Mouse (Mus musculus) small intestine, adult 2 months (tissue): ENCODE results near the gene Rgs8. TPM values are rescaled to one million over a fixed set of nuclear protein-coding genes. Genes with fewer than 3 reads are reported as not detected.

Experiments
- H3K27ac ChIP-seq: fragments of 200-500 bp; 2 replicates; pipeline ENCODE4 v1.5.1; 2012; ENCODE audit warnings: low read depth, low read length, control low read depth, inconsistent platforms; ENCODE audit not compliant: insufficient read depth
- H3K27me3 ChIP-seq: fragments of 200-500 bp; 2 replicates; pipeline ENCODE4 v1.6.1; 2012; ENCODE audit warnings: mild to moderate bottlenecking, moderate library complexity, low read length, inconsistent platforms; ENCODE audit not compliant: control insufficient read depth, insufficient read depth
- H3K36me3 ChIP-seq: fragments of 200-500 bp; 2 replicates; pipeline ENCODE4 v1.6.1; 2012; ENCODE audit warnings: mild to moderate bottlenecking, low read length, control low read depth, inconsistent platforms; ENCODE audit not compliant: control insufficient read depth, insufficient read depth
- H3K4me1 ChIP-seq: fragments of 200-500 bp; 2 replicates; pipeline ENCODE4 v1.6.1; 2012; ENCODE audit warnings: low read length, inconsistent platforms, mixed read lengths; ENCODE audit not compliant: control insufficient read depth, insufficient read depth, insufficient read length
- H3K4me3 ChIP-seq: fragments of 200-500 bp; 2 replicates; pipeline ENCODE4 v1.5.1; 2012; ENCODE audit warnings: low read depth, mild to moderate bottlenecking, control low read depth, inconsistent platforms, low read length, moderate library complexity
- CTCF ChIP-seq: fragments of 200-500 bp; IDR thresholded peaks from 2 replicates; pipeline ENCODE4 v1.5.1; 2012; ENCODE audit warnings: low read depth, mild to moderate bottlenecking, control low read depth, inconsistent platforms, low read length, moderate library complexity, mixed read lengths; ENCODE audit not compliant: insufficient replicate concordance, insufficient read length; ENCODE audit errors: extremely low read depth
- POLR2A ChIP-seq: fragments of 200-500 bp; IDR thresholded peaks from 2 replicates; pipeline ENCODE4 v1.6.1; 2012; ENCODE audit warnings: low read depth, mild to moderate bottlenecking, control low read depth, inconsistent platforms, low read length, moderate library complexity
- WGBS: fragments of 180-500 bp; shearing (Covaris S2); methylation state at CpG from one replicate; pipeline ENCODE4 v1.1.7; 2018; 5-methylcytosine and 5-hydroxymethylcytosine counted together
- polyA plus RNA-seq: library from polyadenylated mRNA; depleted of rRNA; stranded (reverse); fragments of >200 nt; gene quantifications from 2 replicates; pipeline ENCODE4 v1.2.3, GENCODE M21; 2012

The Rgs8 gene
- polyA plus RNA-seq, 1 experiment = 0.08 TPM

- Histone ChIP-seq H3K4me3 (no peak overlapping the region), H3K36me3 (no peaks in the 10 kb centered on the region), H3K4me1 (no peaks in the 10 kb centered on the region), H3K27me3 (no peaks in the 10 kb centered on the region), H3K27ac (no peak overlapping the region)
- WGBS = 68% methylated on average over 9 of the region's 9 CpGs
- TF ChIP-seq POLR2A (no peak), CTCF (no peak)
Observed at GRCm38 (mm10) chr1:153672698-153673097, 19.9 kb downstream of the Rgs8 start.

- Histone ChIP-seq H3K36me3 (no peaks in the 10 kb centered on the region), H3K4me3 (no peak overlapping the region), H3K4me1 (no peaks in the 10 kb centered on the region), H3K27ac (no peak overlapping the region), H3K27me3 (no peaks in the 10 kb centered on the region)
- 74% methylated on average over 12 of the region's 12 CpGs for WGBS
- TF ChIP-seq POLR2A (no peak), CTCF (no peak)
Observed at GRCm38 (mm10) chr1:153673900-153674299, 21.1 kb downstream of the Rgs8 start.

- TF ChIP-seq POLR2A (no peak), CTCF (no peak)
- no peak overlapping the region for H3K4me3 ChIP-seq
- 53% methylated on average over 4 of the region's 4 CpGs for WGBS
- H3K27ac ChIP-seq = no peak overlapping the region
- H3K27me3 ChIP-seq = no peaks in the 10 kb centered on the region
- H3K36me3 ChIP-seq = no peaks in the 10 kb centered on the region
- peaks cover 4% of the 10 kb centered on the region; the same call in 1 of the 2 replicates for H3K4me1 ChIP-seq
Observed at GRCm38 (mm10) chr1:153675591-153675990, 22.8 kb downstream of the Rgs8 start.

GRCm38 (mm10) chr1:153677635-153678034 lies 24.8 kb downstream of the Rgs8 start:
- H3K27ac ChIP-seq = no peak overlapping the region
- no peak for TF ChIP-seq POLR2A
- TF ChIP-seq CTCF = no peak
- 71% methylated on average over 6 of the region's 6 CpGs for WGBS
- H3K4me3 ChIP-seq = no peak overlapping the region
- peaks cover 4% of the 10 kb centered on the region; the same call in 1 of the 2 replicates for H3K4me1 ChIP-seq
- no peaks in the 10 kb centered on the region for H3K27me3 ChIP-seq
- no peaks in the 10 kb centered on the region for H3K36me3 ChIP-seq

GRCm38 (mm10) chr1:153679147-153679546 lies 26.3 kb downstream of the Rgs8 start:
- Histone ChIP-seq H3K4me1 (peaks cover 4% of the 10 kb centered on the region; the same call in 1 of the 2 replicates), H3K4me3 (no peak overlapping the region), H3K36me3 (no peaks in the 10 kb centered on the region), H3K27me3 (no peaks in the 10 kb centered on the region), H3K27ac (no peak overlapping the region)
- WGBS = 17% methylated on average over 10 of the region's 10 CpGs
- no peak for TF ChIP-seq POLR2A
- TF ChIP-seq CTCF = no peak

- no peaks in the 10 kb centered on the region for H3K27me3 ChIP-seq
- H3K27ac ChIP-seq = no peak overlapping the region
- TF ChIP-seq CTCF (no peak), POLR2A (no peak)
- H3K36me3 ChIP-seq = no peaks in the 10 kb centered on the region
- 30% methylated on average over 3 of the region's 3 CpGs for WGBS
- peaks cover 4% of the 10 kb centered on the region; the same call in 1 of the 2 replicates for H3K4me1 ChIP-seq
- no peak overlapping the region for H3K4me3 ChIP-seq
Observed at GRCm38 (mm10) chr1:153679653-153680052, 26.8 kb downstream of the Rgs8 start.

- no peaks in the 10 kb centered on the region for H3K36me3 ChIP-seq
- H3K27me3 ChIP-seq = no peaks in the 10 kb centered on the region
- TF ChIP-seq POLR2A (no peak), CTCF (no peak)
- H3K4me1 ChIP-seq = peaks cover 4% of the 10 kb centered on the region; the same call in 1 of the 2 replicates
- no peak overlapping the region for H3K4me3 ChIP-seq
- no peak overlapping the region for H3K27ac ChIP-seq
- WGBS = 76% methylated on average over 6 of the region's 6 CpGs
Observed at GRCm38 (mm10) chr1:153680363-153680762, 27.5 kb downstream of the Rgs8 start.

- no peaks in the 10 kb centered on the region for H3K36me3 ChIP-seq
- H3K27ac ChIP-seq = no peak overlapping the region
- H3K4me3 ChIP-seq = no peak overlapping the region
- H3K27me3 ChIP-seq = no peaks in the 10 kb centered on the region
- 85% methylated on average over 2 of the region's 2 CpGs for WGBS
- H3K4me1 ChIP-seq = peaks cover 4% of the 10 kb centered on the region; the same call in 1 of the 2 replicates
- TF ChIP-seq POLR2A = no peak
- no peak for TF ChIP-seq CTCF
Observed at GRCm38 (mm10) chr1:153681036-153681435, 28.2 kb downstream of the Rgs8 start.
